Comparison of ENCODE assay signal across 10 mouse cellular contexts in genomic region chr13:56612331-56612730, GRCm38 (mm10). TPM values are rescaled to one million over a fixed set of nuclear protein-coding genes. Genes with fewer than 3 reads are reported as not detected.
DNase-seq lines count a peak whose midpoint lies in the region; ATAC-seq lines count a peak whose summit lies in the region.
"Had no signal": no experiment of that assay in that cellular context is flagged by ENCODE, and none has a peak within 500 bp of the region (broad histone marks: within the 10 kb centered on the region; RNA-seq: fewer than 3 reads in every experiment).

No protein-coding gene starts in this region.

- no peak overlapping the region for H3K4me2 ChIP-seq in hindbrain, embryonic 11.5 days (replicated peaks; ENCODE audit: low read depth, low read length)
- H3K4me2 ChIP-seq: forebrain, embryonic 15.5 days had no signal

- H3K9me3 ChIP-seq in hindbrain, embryonic 10.5 days: no peaks in the 10 kb centered on the region
- H3K9me3 ChIP-seq in hindbrain, embryonic 11.5 days (ENCODE audit: control insufficient read depth, low read length): no peaks in the 10 kb centered on the region
- no peaks in the 10 kb centered on the region for H3K9me3 ChIP-seq in limb, embryonic 10.5 days (replicated peaks)
- H3K9me3 ChIP-seq: forebrain, embryonic 15.5 days had no signal

- 0 out of 2 replicates have a peak overlapping the region, but pooled peaks have one; percentile 1 for H3K4me3 ChIP-seq in hindbrain, embryonic 10.5 days
- H3K4me3 ChIP-seq in hindbrain, embryonic 11.5 days (ENCODE audit: low read depth, low read length): no peak overlapping the region
- peak overlapping the region; percentile 11; the same call in 1 of the 2 replicates for H3K4me3 ChIP-seq in limb, embryonic 10.5 days
- H3K4me3 ChIP-seq: forebrain, embryonic 15.5 days had no signal

- no peak for DNase-seq in hindbrain, embryonic 10.5 days (ENCODE audit: low spot score)
- no peak for DNase-seq in hindbrain, embryonic 11.5 days (ENCODE audit: low spot score)
- DNase-seq in Muller cell, postnatal 12 days (ENCODE audit: inconsistent ontology term): peak; percentile 75
- peak; percentile 20 for DNase-seq in forelimb bud, embryonic 11.5 days (ENCODE audit: low read depth, low spot score)
- DNase-seq in limb, embryonic 10.5 days (ENCODE audit: low spot score): peak; percentile 36
- DNase-seq in thymus, postnatal 36 days: no peak
- DNase-seq in ovary, adult 18-20 months (ENCODE audit: low spot score): no peak
- DNase-seq in layer of hippocampus, postnatal 36 days: no peak
- DNase-seq: left cerebral cortex, postnatal 4 days had no signal

- peak overlapping the region; percentile 62 for H3K27ac ChIP-seq in hindbrain, embryonic 10.5 days
- H3K27ac ChIP-seq in hindbrain, embryonic 11.5 days (ENCODE audit: low read depth, low read length): no peak overlapping the region
- peak overlapping the region; percentile 74 for H3K27ac ChIP-seq in limb, embryonic 10.5 days
- H3K27ac ChIP-seq: forebrain, embryonic 15.5 days had no signal

- H3K4me1 ChIP-seq in hindbrain, embryonic 10.5 days (replicated peaks): peaks cover 86% of the 10 kb centered on the region
- H3K4me1 ChIP-seq in hindbrain, embryonic 11.5 days (replicated peaks; ENCODE audit: control insufficient read depth, insufficient read depth, low read length): peaks cover 7% of the 10 kb centered on the region; the same call in 1 of the 2 replicates
- H3K4me1 ChIP-seq in limb, embryonic 10.5 days: peaks cover 91% of the 10 kb centered on the region

- 18% methylated on average over 10 of the region's 10 CpGs for WGBS in hindbrain, embryonic 10.5 days
- WGBS in hindbrain, embryonic 11.5 days: 18% methylated on average over 10 of the region's 10 CpGs
- WGBS in limb, embryonic 10.5 days: 24% methylated on average over 10 of the region's 10 CpGs

- no peak for ATAC-seq in hindbrain, embryonic 11.5 days (ENCODE audit: low FRiP score)
- ATAC-seq: forebrain, embryonic 15.5 days had no signal

- H3K9ac ChIP-seq in hindbrain, embryonic 11.5 days (ENCODE audit: low read depth, low read length): no peak overlapping the region
- H3K9ac ChIP-seq: forebrain, embryonic 15.5 days had no signal

- H3K27me3 ChIP-seq in hindbrain, embryonic 10.5 days (ENCODE audit: insufficient read depth, poor library complexity, severe bottlenecking): peaks cover 68% of the 10 kb centered on the region
- peaks cover 11% of the 10 kb centered on the region; the same call in 1 of the 2 replicates for H3K27me3 ChIP-seq in hindbrain, embryonic 11.5 days (ENCODE audit: control insufficient read depth, insufficient read depth, low read length)
- H3K27me3 ChIP-seq in limb, embryonic 10.5 days (ENCODE audit: low read depth, poor library complexity, severe bottlenecking): peaks cover 19% of the 10 kb centered on the region

- no peaks in the 10 kb centered on the region for H3K36me3 ChIP-seq in hindbrain, embryonic 10.5 days
- no peaks in the 10 kb centered on the region for H3K36me3 ChIP-seq in hindbrain, embryonic 11.5 days (ENCODE audit: control insufficient read depth, insufficient read depth, low read length)
- peaks cover 20% of the 10 kb centered on the region for H3K36me3 ChIP-seq in limb, embryonic 10.5 days
- H3K36me3 ChIP-seq: forebrain, embryonic 15.5 days had no signal

RNA-seq across cellular contexts. Expression of gene Tgfbi, which starts 3.0 kb away (rescaled TPM):
- polyA plus RNA-seq in hindbrain, embryonic 10.5 days (2016; fragmentation: Nextera tagmentation; extraction: Ambion mirVana): 38.4 and 42.9 TPM in 2 replicates
- 40.0 and 48.4 TPM in 2 replicates for polyA plus RNA-seq in hindbrain, embryonic 11.5 days (2014; fragmentation: Nextera tagmentation; extraction: Ambion mirVana)
- 26.3 and 38.9 TPM in 2 replicates for polyA plus RNA-seq in limb, embryonic 10.5 days (2016; fragmentation: Nextera tagmentation; extraction: Ambion mirVana)
- total RNA-seq in layer of hippocampus, postnatal 36 days (2021): 1 to 10 TPM; 2.8 to 3.4 TPM

Comparison
In these comparisons a context has a peak if more than half of its experiments do, and no peak if none do; other contexts are left out.
1. DNase-seq: peak in Muller cell, postnatal 12 days (single experiment), forelimb bud, embryonic 11.5 days (single experiment) and limb, embryonic 10.5 days (single experiment); none in hindbrain, embryonic 10.5 days (single experiment), hindbrain, embryonic 11.5 days (single experiment), thymus, postnatal 36 days (0 of 2), ovary, adult 18-20 months (single experiment) and layer of hippocampus, postnatal 36 days (0 of 2).